Mouse (Mus musculus) frontal cortex, adult (tissue): ENCODE results near the gene Inpp4b.
A peak's percentile ranks its signal among the peaks of the same experiment; 100 is the strongest.
"Not testable (repeated sequence)": the region's sequence is repeated elsewhere in the genome, so short reads cannot be mapped to it uniquely, and the experiment has no call there.

ENCODE experiments used
- ATAC-seq: cut with Nextera tagmentation; 2 replicates; pipeline ENCODE4 v1.9.2; 2017; ENCODE audit warnings: mild to moderate bottlenecking, moderate library complexity, mixed read lengths; ENCODE audit not compliant: low TSS enrichment

The Inpp4b gene

GRCm38 (mm10) chr8:81985128-81985665 lies 642.8 kb downstream of the Inpp4b start:
- no peak for ATAC-seq

GRCm38 (mm10) chr8:81992966-81993365 lies 650.6 kb downstream of the Inpp4b start:
- ATAC-seq = no peak

GRCm38 (mm10) chr8:81996239-81996638 lies 653.9 kb downstream of the Inpp4b start:
- no peak for ATAC-seq

GRCm38 (mm10) chr8:81996823-81997222 lies 654.5 kb downstream of the Inpp4b start:
- ATAC-seq = peak; percentile 82

- no peak for ATAC-seq
Observed at GRCm38 (mm10) chr8:82004158-82004557, 661.8 kb downstream of the Inpp4b start.

- no peak for ATAC-seq
Observed at GRCm38 (mm10) chr8:82005466-82005865, 663.1 kb downstream of the Inpp4b start.

GRCm38 (mm10) chr8:82017792-82018191 lies 675.4 kb downstream of the Inpp4b start:
- ATAC-seq = no peak

- ATAC-seq = no peak
Observed at GRCm38 (mm10) chr8:82027401-82027800, 685.0 kb downstream of the Inpp4b start.

GRCm38 (mm10) chr8:82028896-82029295 lies 686.5 kb downstream of the Inpp4b start:
- peak; percentile 77 for ATAC-seq

GRCm38 (mm10) chr8:82032035-82032434 lies 689.7 kb downstream of the Inpp4b start:
- not testable (repeated sequence) for ATAC-seq

GRCm38 (mm10) chr8:82054030-82054429 lies 711.7 kb downstream of the Inpp4b start:
- no peak for ATAC-seq

GRCm38 (mm10) chr8:82067619-82068018 lies 725.3 kb downstream of the Inpp4b start:
- ATAC-seq = peak; percentile 64

- no peak for ATAC-seq
Observed at GRCm38 (mm10) chr8:82079267-82079666, 736.9 kb downstream of the Inpp4b start.

- ATAC-seq = not testable (repeated sequence)
Observed at GRCm38 (mm10) chr8:82086631-82087030, 744.3 kb downstream of the Inpp4b start.

GRCm38 (mm10) chr8:82090901-82091300 lies 748.5 kb downstream of the Inpp4b start:
- no peak for ATAC-seq

GRCm38 (mm10) chr8:82093274-82093673 lies 750.9 kb downstream of the Inpp4b start:
- no peak for ATAC-seq

- peak; percentile 59 for ATAC-seq
Observed at GRCm38 (mm10) chr8:82104560-82104959, 762.2 kb downstream of the Inpp4b start.

- no peak for ATAC-seq
Observed at GRCm38 (mm10) chr8:82106131-82106530, 763.8 kb downstream of the Inpp4b start.

- no peak for ATAC-seq
Observed at GRCm38 (mm10) chr8:82150272-82150671, 807.9 kb downstream of the Inpp4b start.

GRCm38 (mm10) chr8:82157928-82158327 lies 815.6 kb downstream of the Inpp4b start:
- ATAC-seq = no peak
